Mouse (Mus musculus): ENCODE results near the gene Tmem198b.
A peak's percentile ranks its signal among the peaks of the same experiment; 100 is the strongest.
"Not testable (repeated sequence)": the region's sequence is repeated elsewhere in the genome, so short reads cannot be mapped to it uniquely, and the experiment has no call there.

The Tmem198b gene

DNA sequence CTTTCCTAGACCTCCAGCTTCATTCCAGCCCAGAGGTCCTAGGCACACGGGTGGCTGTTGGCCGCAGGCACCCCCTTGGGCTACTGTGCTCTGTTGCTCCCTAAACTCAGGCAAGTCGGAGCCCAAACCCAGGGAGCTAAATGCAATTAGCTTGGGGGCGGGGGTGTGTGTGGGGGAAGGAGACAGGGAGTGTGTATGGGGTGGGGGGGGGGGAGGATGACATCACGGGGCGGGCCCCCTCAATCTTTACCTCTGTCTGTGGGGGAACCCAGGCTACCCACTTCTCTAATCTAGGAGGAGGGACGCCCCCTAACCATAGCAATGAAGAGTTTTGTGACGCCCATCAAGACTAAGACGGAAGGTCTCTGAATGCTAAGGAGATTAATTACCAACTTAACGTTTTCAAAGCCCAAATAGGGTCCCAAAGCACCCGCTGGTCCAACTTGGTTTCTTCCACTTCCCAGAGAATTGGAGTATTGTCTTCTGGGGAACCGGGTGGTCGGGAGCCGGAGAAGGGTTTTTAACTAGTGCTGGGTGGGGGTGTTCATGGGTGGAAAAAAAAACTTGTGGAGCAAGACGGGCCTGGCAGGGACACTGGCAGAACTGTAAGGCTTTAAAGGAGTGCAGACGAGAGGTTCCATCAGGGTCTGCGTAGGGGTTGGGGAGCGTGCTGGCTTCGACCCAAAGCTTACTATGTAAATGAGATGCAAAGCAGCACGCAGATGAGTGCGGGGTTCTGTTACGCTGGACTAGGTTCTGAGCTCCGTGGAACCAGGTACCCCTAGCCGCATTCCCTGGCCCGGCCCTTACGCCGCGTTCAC lies at the start of gene Tmem198b:
Gene Tmem198b, minus strand, starts transcription at position 100 of the 821 bp plus-strand sequence.
- peak; percentile 68 to 74 for DNase-seq (ENCODE audit: low spot score in 2 of 2)

DNA sequence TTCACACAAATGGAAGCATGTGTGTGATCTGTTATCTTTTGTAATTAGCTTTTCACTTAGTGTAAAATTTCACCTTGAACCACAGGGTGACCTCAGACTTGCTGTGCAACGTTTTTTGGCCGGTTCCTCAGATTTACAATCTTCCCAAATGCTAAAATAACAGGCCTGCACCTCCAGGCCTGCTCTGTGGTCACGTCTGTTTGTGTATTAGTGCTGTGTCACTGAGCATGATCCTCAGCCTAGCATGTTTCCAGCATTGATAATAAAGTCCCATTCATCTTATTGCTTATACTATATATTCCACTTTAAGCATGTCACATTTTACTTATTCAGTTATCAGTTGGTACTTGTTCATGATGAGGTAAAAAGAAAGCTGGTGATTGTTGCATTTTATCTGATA lies 46.2 kb upstream of the Tmem198b start:
- no peak for DNase-seq (ENCODE audit: low spot score in 2 of 2)

DNA sequence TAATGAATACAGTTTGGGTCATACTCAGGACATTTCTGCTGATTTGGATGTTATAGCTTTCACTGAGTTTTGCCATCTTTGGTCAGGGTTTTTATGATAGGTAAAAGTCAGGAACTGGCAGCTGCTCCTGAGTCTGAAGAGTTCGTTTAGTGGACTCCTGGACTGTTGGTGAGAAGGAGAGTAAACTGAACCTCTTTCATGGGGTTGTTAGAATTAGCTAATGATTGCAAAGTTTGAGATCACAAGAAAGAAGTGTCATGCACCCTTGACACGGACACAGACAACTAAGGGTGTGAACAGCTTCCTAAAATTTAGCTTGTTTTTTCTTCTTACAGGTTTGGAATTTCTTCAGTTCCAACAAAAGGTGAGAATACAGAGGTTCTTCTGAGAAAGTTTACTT lies 44.3 kb upstream of the Tmem198b start:
- DNase-seq (ENCODE audit: low spot score in 2 of 2) = no peak

DNA sequence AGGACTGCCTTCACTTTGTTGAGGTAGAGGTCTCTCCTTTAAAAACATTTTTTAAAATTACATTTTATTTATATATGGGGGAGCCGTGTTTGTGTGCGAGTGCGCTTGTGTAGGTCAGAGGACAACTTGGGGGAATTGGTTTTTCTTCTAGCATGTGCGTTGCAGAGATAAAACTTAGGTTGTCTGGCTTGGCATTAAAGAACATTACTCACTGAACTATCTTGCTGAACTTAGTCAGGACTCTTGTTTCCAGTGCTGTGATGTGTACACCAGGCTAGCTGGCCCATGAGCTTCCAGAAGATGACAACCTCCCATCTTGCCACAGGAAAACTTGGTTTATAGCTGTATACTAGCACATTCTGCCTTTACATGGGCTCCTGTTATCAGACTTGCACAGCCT lies 42.5 kb upstream of the Tmem198b start:
- no peak for DNase-seq (ENCODE audit: low spot score in 2 of 2)

DNA sequence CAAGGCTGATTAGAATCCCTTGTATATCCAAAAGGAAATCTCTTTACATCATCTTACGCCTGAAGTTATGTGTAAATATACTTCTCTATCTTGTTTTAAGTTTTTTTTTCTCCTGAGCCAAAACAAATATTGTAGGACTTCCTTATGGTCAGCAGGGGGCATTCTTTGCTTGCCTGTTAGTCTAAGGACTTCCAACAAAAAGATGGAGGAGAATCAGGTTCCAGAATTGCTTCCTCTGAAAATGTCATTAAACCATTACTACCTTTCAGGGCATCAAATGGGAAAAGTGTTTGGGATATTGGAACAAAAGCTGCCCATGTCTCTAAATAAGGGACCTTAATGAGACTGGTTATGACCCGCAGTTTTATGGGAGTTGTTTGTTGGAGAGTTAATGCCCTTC lies 41.3 kb upstream of the Tmem198b start:
- no peak for DNase-seq (ENCODE audit: low spot score in 2 of 2)

DNA sequence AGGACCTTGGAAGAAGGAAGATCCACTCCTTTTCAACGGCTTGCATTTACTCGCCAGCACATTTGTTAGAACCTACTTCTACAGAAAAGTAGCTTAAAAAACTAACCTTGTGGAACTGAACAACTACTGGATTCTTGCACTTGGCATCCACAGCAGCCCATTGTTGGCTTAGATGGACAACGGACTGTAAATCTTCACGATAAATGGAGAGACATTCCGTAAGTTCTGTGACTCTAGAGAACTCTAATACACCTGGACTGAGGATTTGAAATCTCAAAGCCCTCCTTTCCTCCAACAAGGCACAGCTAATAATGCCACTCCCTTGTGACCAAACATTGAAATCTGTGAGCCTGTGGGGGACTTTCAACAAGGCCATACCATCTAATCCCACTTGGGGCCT lies 39.1 kb upstream of the Tmem198b start:
- no peak for DNase-seq (ENCODE audit: low spot score in 2 of 2)

DNA sequence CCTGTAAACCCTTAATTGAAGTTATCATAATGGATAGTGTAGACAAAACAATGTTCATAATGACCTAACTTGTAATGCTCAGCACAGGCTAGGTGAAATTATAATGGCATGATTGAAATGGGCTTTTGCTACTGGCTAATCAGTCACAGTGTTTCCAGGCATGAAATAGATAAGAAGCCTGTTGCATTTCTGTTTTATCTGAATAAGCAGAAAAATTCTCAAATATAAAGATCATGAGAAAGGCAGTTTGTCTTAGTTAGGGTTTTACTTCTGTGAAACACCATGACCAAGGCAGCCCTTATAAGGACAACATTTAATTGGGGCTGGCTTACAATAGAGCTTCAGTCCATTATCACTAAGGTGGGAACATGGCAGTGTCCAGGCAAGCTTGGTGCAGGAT lies 36.4 kb upstream of the Tmem198b start:
- no peak for DNase-seq (ENCODE audit: low spot score in 2 of 2)

DNA sequence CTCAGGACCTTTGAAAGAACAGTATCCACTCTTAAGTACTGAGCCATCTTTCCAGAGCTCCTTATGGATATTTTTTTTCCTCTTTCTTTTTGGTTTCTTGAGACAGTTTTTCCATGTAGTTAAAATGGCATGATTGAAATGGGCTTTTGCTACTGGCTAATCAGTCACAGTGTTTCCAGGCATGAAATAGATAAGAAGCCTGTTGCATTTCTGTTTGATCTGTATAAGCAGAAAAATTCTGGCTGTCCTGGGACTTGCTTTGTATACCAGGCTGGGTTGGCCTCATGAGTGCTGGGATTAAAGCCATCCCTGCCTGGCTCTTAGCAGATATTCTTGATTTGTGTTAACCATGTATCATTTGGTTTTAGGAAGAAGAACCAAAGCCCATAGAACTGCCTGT lies 35.3 kb upstream of the Tmem198b start:
- DNase-seq (ENCODE audit: low spot score in 2 of 2) = no peak

DNA sequence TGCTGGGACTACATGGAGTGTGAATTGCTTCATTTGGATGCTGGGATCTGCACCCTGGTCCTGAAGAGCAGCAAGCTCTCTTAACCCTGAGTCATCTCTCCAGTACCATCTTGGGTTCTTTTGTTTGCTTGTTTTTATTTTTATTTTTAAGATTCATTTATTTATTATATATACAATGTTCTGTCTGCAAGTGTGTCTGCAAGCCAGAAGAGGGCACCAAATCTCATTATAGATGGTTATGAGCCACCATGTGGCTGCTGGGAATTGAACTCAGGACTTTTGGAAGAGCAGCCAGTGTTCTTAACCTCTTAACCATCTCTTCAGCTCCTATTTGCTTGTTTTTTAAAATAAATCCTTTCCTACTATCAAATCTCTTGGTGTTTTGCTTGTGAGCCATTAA lies 33.2 kb upstream of the Tmem198b start:
- no peak for DNase-seq (ENCODE audit: low spot score in 2 of 2)

DNA sequence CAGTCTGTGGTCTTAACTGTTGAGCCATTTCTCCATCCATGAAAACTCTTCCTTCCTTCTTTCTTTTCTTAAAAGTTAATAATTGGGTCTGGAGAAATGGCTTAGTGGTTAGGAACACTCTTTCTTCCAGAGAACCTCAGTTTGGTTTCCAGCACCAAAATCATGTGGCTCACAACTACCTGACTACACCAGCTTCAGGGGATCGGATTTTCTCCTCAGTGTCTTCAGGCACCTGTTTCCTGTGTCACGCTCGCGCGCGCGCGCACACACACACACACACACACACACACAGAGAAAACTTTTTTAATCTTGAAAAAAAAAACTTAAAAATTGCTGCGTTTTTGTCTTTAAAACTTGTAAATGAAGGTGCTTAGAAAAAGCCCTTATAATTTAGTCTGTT lies 19.7 kb upstream of the Tmem198b start:
- DNase-seq (ENCODE audit: low spot score in 2 of 2) = no peak

DNA sequence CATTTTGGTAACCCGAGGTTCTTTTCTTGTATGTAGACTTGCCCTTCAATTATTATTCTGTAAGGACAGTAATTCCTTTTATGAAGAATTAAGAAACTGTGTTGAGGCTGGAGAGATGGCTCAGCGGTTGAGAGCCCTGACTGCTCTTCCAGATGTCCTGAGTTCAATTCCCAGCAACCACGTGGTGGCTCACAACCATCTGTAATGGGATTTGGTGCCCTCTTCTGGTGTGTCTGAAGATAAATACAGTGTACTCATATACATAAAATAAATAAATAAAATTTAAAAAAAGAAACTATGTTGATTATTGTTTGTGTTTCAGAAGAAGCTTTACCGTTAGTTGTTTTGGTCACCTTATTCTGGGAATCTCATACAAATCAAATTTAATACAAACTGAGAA lies 18.9 kb upstream of the Tmem198b start:
- DNase-seq (ENCODE audit: low spot score in 2 of 2) = not testable (repeated sequence)

DNA sequence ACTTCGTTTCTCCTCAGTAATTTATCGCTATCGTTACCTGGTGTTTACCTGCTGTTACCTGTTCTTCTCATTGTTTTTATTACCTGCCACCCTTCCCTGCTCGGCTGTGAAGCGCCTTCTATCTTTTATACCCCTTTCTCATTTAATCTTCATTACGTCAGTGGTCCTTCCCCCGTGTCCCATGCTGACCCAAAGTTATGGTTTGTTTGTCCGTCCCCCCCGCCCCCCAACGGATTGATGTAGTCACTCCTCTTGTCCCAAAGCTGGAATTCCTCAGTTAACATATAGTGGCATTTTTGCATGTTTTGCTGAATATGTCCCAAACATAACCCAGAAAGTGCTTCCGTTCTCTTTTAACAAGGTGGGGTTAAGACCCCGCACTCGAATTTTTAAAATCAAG lies 18.0 kb upstream of the Tmem198b start:
- DNase-seq (ENCODE audit: low spot score in 2 of 2) = no peak

DNA sequence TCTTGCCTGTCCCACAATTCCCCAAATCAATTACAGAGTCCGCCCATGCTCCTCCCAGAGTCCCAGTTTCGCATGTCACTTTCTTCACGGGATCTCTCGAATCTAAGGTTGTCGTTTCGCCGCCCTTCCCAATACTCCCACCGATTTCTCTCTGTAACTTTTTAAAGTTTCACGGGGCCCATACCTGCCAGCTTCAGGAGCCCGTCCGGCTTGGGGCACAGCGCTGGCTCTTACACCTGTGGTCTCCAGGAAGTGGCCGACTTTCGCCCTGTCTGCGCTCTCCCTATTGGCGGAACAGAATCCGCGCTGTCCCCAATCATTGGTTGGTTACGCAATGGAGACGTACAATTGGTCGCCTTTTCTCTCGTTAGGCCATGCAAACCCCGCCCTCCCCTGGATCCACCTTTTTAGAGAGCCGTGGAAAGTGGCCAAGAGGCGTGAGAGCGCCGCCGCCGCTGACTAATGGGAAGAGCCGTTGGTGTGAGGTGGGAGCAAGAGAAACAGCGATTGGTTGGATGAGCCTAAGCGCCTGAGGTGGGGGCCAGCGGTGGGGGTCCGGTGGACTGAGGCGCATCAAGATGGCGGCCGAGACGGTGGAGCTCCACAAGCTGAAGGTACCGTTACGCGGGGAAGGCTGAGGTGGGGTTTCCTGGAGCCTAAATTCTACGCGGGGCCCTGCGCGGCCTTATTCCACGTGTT lies 17.3 kb upstream of the Tmem198b start, which contains the start of gene Ormdl2:
Gene Ormdl2, minus strand, starts transcription at position 288 of the 699 bp plus-strand sequence.
- peak; percentile 99 for DNase-seq (ENCODE audit: low spot score in 2 of 2)

DNA sequence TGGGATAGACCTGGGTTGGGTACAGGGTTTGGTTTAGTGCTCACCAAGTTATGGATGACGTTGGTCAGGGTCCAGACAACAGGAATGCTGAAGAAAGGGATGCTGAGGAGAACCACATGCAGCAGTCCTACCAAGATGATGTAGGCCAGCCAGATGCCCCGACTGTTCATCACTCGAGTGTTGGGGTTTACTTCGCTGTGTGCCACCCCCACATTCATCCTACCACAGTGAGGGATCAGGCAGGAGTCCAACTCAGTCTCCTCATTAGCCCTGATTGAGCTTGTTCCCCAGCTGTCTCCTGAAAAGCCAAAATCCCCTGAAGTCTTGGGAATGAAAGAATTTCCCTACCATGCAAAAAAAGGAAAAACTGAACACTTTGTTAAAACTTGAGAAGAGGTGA lies 16.0 kb upstream of the Tmem198b start:
- no peak for DNase-seq (ENCODE audit: low spot score in 2 of 2)

DNA sequence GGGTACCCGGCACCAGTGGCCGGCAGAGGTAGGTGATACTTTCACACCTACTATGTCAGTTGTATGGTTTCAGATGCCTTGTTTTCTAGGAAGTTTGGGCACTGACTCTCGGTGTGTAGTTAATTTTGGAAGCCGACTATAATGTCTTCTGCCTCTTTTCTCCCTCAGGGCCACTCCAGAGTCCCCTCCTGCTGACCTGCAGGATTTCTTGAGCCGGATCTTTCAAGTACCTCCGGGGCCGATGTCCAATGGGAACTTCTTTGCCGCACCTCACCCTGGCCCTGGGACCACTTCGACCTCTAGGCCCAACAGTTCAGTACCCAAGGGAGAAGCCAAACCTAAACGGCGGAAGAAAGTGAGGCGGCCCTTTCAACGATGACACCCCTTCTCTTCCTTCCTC lies 12.9 kb upstream of the Tmem198b start, which contains the start of gene Sarnp:
Gene Sarnp, plus strand, starts transcription at position 301 of the 400 bp plus-strand sequence.
- DNase-seq (ENCODE audit: low spot score in 2 of 2) = no peak

DNA sequence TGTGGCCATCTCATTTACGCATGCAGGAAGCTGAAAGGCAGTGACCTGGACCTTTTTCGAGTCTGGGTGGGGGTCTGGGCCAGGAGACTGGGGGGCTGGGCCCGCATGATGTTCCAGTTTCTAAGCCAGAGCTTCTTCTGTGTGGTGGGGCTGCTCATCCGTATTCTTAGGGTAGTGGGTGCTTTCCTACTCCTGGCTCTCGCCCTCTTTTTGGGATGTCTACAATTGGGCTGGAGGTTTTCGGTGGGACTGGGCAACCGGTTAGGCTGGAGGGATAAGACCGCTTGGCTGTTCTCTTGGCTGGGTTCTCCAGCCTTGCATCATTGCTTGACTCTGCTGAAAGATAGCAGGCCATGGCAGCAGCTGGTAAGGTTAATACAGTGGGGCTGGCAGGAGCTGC lies 2.8 kb upstream of the Tmem198b start:
- DNase-seq (ENCODE audit: low spot score in 2 of 2) = no peak

DNA sequence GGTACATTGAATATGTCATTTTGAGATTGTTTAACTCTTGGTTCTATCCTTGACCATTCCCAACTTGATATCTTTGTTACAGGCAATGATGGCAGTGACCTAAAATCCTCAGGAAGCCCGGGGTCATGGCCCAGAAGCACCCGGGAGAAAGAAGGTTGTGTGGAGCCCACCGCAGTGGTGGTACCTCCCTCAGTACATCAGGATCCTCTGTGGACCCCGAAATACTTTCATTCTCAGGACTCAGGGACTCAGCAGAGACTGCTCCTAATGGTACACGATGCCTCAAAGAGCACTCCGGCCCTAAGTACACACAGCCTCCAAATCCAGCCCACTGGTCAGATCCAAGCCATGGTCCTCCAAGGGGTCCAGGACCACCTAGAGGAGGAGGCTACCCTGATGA lies 1.9 kb upstream of the Tmem198b start:
- no peak for DNase-seq (ENCODE audit: low spot score in 2 of 2)

DNA sequence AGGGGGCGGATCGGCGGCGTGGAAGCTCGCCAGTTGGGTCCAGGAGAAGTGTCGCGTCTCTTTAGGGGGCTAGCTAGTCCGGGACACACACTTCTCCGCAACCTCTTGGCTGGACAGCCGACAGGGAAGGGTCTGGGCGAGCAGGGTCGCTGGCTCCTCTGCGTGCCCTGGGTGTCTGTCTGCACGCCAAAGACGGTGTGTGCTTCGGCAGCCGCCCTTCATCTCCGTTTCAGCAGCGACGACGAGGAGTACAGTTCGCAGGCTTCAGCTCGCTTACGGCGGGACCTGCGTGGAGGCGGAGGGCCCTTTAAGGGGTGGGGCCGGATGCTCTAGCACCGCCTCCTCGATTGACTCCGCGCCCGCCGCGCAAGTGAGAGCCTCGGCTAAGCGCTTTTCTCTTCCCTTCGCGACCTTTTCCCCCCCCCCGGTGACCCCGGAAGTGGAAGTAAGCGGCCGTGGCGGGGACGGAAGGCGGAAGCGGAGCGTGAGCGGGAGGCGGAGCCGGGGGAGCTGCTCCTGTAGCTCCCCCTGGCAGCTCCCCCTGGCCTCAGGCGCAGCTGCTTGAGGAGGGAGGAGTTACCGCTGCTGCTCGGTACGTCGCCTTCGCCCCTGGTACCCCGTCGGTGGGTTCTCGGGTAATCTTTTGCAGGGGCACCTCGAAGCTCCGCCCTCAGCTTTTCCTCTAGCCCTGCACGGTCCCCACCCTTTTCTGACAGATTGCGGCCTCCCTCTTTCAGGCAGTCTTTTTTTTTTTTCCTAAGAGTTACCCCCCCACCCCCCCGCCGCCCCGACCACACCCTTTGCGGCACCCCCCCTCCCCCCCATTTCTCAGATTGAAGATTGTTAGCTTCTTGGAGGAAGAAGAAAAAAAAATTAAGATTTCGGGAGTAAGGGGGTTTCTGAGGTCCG lies 1.2 kb upstream of the Tmem198b start:
- DNase-seq (ENCODE audit: low spot score in 2 of 2) = peak; percentile 91 to 94

DNA sequence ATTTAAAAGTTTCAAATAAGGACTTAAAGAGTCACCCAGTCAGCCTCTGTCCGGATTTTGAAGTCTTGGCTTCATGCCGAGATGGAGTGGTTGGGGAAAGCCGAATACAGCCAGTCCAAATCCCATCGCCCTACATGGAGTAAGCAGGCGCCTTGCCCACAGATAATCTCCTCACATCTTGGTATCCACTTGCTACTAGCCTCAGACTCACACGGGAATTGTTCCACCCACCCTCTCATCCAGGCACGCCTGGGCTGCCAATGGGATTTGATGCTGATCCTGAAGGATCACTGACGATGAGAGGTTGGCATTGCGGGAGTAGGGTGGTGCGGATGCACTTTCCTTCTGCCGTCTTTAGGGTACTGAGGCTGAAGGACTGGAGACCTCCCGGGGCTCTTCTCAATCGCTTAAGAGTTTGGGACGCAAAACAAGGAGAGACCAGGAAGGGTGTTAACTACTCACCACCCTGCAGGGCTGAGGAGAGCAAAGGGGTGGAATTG lies 349 bp downstream of the Tmem198b start, which contains the start of gene Dnajc14:
Gene Dnajc14, plus strand, starts transcription at position 292 of the 500 bp plus-strand sequence.
- DNase-seq (ENCODE audit: low spot score in 2 of 2) = peak; percentile 70 to 72

DNA sequence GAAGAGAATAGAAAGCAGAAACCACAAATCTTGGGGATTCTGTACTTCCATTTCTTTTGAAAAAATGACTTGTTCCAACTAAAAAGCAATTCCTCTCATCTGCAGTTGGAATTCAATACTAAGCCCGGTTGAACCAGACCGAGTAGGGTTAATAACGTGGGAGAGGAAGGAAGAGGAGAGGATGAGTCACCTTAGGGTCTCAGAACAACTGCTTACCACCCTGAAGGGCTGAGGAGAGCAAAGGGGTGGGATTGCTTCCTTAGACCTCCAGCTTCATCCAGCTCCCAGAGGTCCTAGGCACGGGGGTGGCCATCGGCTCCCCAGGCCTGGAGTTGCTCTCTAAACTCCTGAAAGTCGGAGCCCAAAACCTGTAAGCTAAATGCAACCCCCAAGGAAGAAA lies 809 bp downstream of the Tmem198b start:
- no peak for DNase-seq (ENCODE audit: low spot score in 2 of 2)

DNA sequence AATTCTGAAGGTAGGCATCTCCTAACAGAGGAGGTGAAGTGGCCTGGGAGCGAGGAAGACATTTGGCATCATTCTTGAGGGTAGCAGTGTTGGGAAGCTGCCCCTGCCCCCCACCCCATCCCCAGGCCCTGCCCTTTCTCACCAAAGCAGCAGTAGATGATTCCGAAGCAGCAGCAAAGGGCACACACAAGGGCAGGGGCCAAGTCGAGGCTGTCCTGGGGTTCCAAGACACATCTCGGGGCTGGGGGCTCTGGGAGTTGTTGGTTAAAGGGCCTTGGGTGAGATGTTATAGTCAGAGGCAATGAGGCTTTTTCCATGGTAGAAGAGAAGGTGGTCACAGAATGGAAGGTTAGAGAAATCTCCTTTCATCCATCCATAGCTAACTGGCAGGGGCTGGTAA lies 1.2 kb downstream of the Tmem198b start:
- DNase-seq (ENCODE audit: low spot score in 2 of 2) = no peak
